8 mouse cellular contexts compared by ENCODE assay signal in genomic region chr2:127006634-127007370, GRCm38 (mm10). TPM values are rescaled to one million over a fixed set of nuclear protein-coding genes. Genes with fewer than 3 reads are reported as not detected.
DNase-seq lines count a peak whose midpoint lies in the region; ATAC-seq lines count a peak whose summit lies in the region.

No protein-coding gene starts in this region.

- peak; percentile 56 for DNase-seq in forebrain, embryonic 11.5 days (ENCODE audit: low spot score)
- DNase-seq in adrenal gland, postnatal 36 days, result peak; percentile 41 to 66
- peak; percentile 25 to 32 for DNase-seq in layer of hippocampus, postnatal 10 days (ENCODE audit: low spot score in 2 of 2)
- DNase-seq in spleen, postnatal 10 days (ENCODE audit: low spot score in 2 of 2), result peak; percentile 47 to 74

- no peak overlapping the region for H3K9ac ChIP-seq in forebrain, embryonic 11.5 days (ENCODE audit: low read length)
- H3K9ac ChIP-seq in forebrain, embryonic 15.5 days (replicated peaks), result no peak overlapping the region; the same call in 1 of the 2 replicates
- no peak overlapping the region for H3K9ac ChIP-seq in embryonic facial prominence, embryonic 15.5 days

- WGBS in forebrain, embryonic 11.5 days, result 46% methylated on average over 12 of the region's 12 CpGs
- WGBS in forebrain, embryonic 15.5 days, result 41% methylated on average over 12 of the region's 12 CpGs
- WGBS in embryonic facial prominence, embryonic 15.5 days, result 40% methylated on average over 12 of the region's 12 CpGs

- no peaks in the 10 kb centered on the region; the same call in 1 of the 2 replicates for H3K36me3 ChIP-seq in forebrain, embryonic 11.5 days (ENCODE audit: control insufficient read depth, insufficient read depth, low read length)
- peaks cover 4% of the 10 kb centered on the region; the same call in 1 of the 2 replicates for H3K36me3 ChIP-seq in forebrain, embryonic 15.5 days
- no peaks in the 10 kb centered on the region; the same call in 1 of the 2 replicates for H3K36me3 ChIP-seq in embryonic facial prominence, embryonic 15.5 days

- 0 out of 2 replicates have a peak, but pooled peaks cover 5% of the 10 kb centered on the region for H3K4me1 ChIP-seq in forebrain, embryonic 11.5 days (replicated peaks; ENCODE audit: control insufficient read depth, insufficient read depth, low read length)
- peaks cover 16% of the 10 kb centered on the region for H3K4me1 ChIP-seq in forebrain, embryonic 15.5 days
- H3K4me1 ChIP-seq in embryonic facial prominence, embryonic 15.5 days, result peaks cover 9% of the 10 kb centered on the region

- H3K9me3 ChIP-seq in forebrain, embryonic 11.5 days (ENCODE audit: control insufficient read depth, low read length), result no peaks in the 10 kb centered on the region
- H3K9me3 ChIP-seq in forebrain, embryonic 15.5 days, result no peaks in the 10 kb centered on the region
- no peaks in the 10 kb centered on the region for H3K9me3 ChIP-seq in embryonic facial prominence, embryonic 15.5 days (replicated peaks)

- H3K4me3 ChIP-seq in forebrain, embryonic 11.5 days (ENCODE audit: low read depth, low read length), result no peak overlapping the region
- no peak overlapping the region for H3K4me3 ChIP-seq in forebrain, embryonic 15.5 days
- peak overlapping the region; percentile 33 for H3K4me3 ChIP-seq in embryonic facial prominence, embryonic 15.5 days (replicated peaks)

- no peak for ATAC-seq in forebrain, embryonic 11.5 days (replicated peaks; ENCODE audit: low FRiP score)
- no peak for ATAC-seq in forebrain, embryonic 15.5 days (replicated peaks)
- ATAC-seq in embryonic facial prominence, embryonic 15.5 days (ENCODE audit: insufficient number of reproducible peaks, low FRiP score, low TSS enrichment, low read depth), result peak; percentile 16; the same call in 1 of the 2 replicates
- ATAC-seq in hematopoietic stem cell, adult 5-6 weeks (replicated peaks in 1 of 2; ENCODE audit: insufficient read depth in 1 of 2, low FRiP score in 2 of 2, low TSS enrichment in 1 of 2, low read depth in 1 of 2, poor library complexity in 2 of 2, severe bottlenecking in 2 of 2), result peak; percentile 52 to 70; a peak in 2 of 4 replicates
- peak; percentile 70 for ATAC-seq in megakaryocyte, adult 5-6 weeks (ENCODE audit: poor library complexity, severe bottlenecking)

- no peak overlapping the region for H3K4me2 ChIP-seq in forebrain, embryonic 11.5 days (ENCODE audit: low read depth, low read length, severe bottlenecking)
- H3K4me2 ChIP-seq in forebrain, embryonic 15.5 days (replicated peaks), result no peak overlapping the region
- peak overlapping the region; percentile 36 for H3K4me2 ChIP-seq in embryonic facial prominence, embryonic 15.5 days (replicated peaks)

- no peaks in the 10 kb centered on the region for H3K27me3 ChIP-seq in forebrain, embryonic 11.5 days (ENCODE audit: control insufficient read depth, insufficient read depth, low read length)
- no peaks in the 10 kb centered on the region for H3K27me3 ChIP-seq in forebrain, embryonic 15.5 days
- H3K27me3 ChIP-seq in embryonic facial prominence, embryonic 15.5 days, result no peaks in the 10 kb centered on the region

- H3K27ac ChIP-seq in forebrain, embryonic 11.5 days (ENCODE audit: low read depth, low read length), result no peak overlapping the region
- no peak overlapping the region for H3K27ac ChIP-seq in forebrain, embryonic 15.5 days (replicated peaks)
- H3K27ac ChIP-seq in embryonic facial prominence, embryonic 15.5 days (replicated peaks), result 0 out of 2 replicates have a peak overlapping the region, but pooled peaks have one; percentile 14

RNA-seq across cellular contexts. Expression of gene Ap4e1, which starts 1.7 kb away (rescaled TPM):
- 11.3 and 13.1 TPM in 2 replicates for polyA plus RNA-seq in forebrain, embryonic 11.5 days (2014; fragmentation: Nextera tagmentation; extraction: Ambion mirVana)
- polyA plus RNA-seq in forebrain, embryonic 15.5 days (2015; fragmentation: Nextera tagmentation; extraction: Ambion mirVana), result 11.6 and 11.9 TPM in 2 replicates
- 10 to 100 TPM; 11.1 to 11.6 TPM for total RNA-seq in adrenal gland, postnatal 36 days (2021)
- 9.5 and 10.9 TPM in 2 replicates for polyA plus RNA-seq in embryonic facial prominence, embryonic 15.5 days (2015; fragmentation: Nextera tagmentation; extraction: Ambion mirVana)
- 18.9 and 23.0 TPM in 2 replicates for total RNA-seq in hematopoietic stem cell, adult 5-6 weeks (2017)
- total RNA-seq in layer of hippocampus, postnatal 10 days (2021), result 10 to 100 TPM; 16.7 to 16.8 TPM
- 8.8 and 10.7 TPM in 2 replicates for total RNA-seq in megakaryocyte, adult 5-6 weeks (2015)
- 19.2 and 21.5 TPM in 2 replicates for total RNA-seq in megakaryocyte, adult 5-6 weeks (2017)

Comparison
In these comparisons a context has a peak if more than half of its experiments do, and no peak if none do; other contexts are left out.
1. ATAC-seq: peak in embryonic facial prominence, embryonic 15.5 days (single experiment), hematopoietic stem cell, adult 5-6 weeks (2 of 2) and megakaryocyte, adult 5-6 weeks (single experiment); none in forebrain, embryonic 11.5 days (single experiment) and forebrain, embryonic 15.5 days (single experiment).
2. Peak in every context shown above with its lines, with median percentiles within 50 percentile points of each other: DNase-seq.